Mouse (Mus musculus) forebrain, embryonic 14.5 days (tissue): ENCODE results near the gene 0610030E20Rik. TPM values are rescaled to one million over a fixed set of nuclear protein-coding genes. Genes with fewer than 3 reads are reported as not detected.

Source experiments
- ATAC-seq: fragments of 200-750 bp; cut with Nextera tagmentation; 2 replicates; pipeline ENCODE4 v1.8.0; 2017; ENCODE audit warnings: mild to moderate bottlenecking, moderate library complexity
- DNase-seq: peaks from one replicate; pipeline ENCODE4 v3.0.0-alpha.2; 2015; ENCODE audit warnings: low spot score
- H3K27ac ChIP-seq: fragments of 300-500 bp; sonication (generic); 2 replicates; pipeline ENCODE4 v1.5.1; 2014; ENCODE audit warnings: low read depth, mild to moderate bottlenecking, control low read depth, low read length, moderate library complexity
- H3K27me3 ChIP-seq: fragments of 300-500 bp; sonication (generic); replicated peaks from 2 replicates; pipeline ENCODE4 v1.6.1; 2014; ENCODE audit warnings: low read length, control low read depth, mixed read lengths; ENCODE audit not compliant: control insufficient read depth, insufficient read depth
- H3K36me3 ChIP-seq: fragments of 300-500 bp; sonication (generic); 2 replicates; pipeline ENCODE4 v1.6.1; 2014; ENCODE audit warnings: low read length, control low read depth; ENCODE audit not compliant: control insufficient read depth, insufficient read depth
- H3K4me1 ChIP-seq: fragments of 300-500 bp; sonication (generic); 2 replicates; pipeline ENCODE4 v1.6.1; 2014; ENCODE audit warnings: antibody characterized with exemption, low read length, control low read depth; ENCODE audit not compliant: control insufficient read depth, insufficient read depth
- H3K4me2 ChIP-seq: fragments of 300-500 bp; sonication (generic); 2 replicates; pipeline ENCODE4 v1.6.1; 2014; ENCODE audit warnings: mild to moderate bottlenecking, control low read depth, low read length
- H3K4me3 ChIP-seq: fragments of 300-500 bp; sonication (generic); 2 replicates; pipeline ENCODE4 v1.5.1; 2014; ENCODE audit warnings: low read depth, low read length, control low read depth
- H3K9ac ChIP-seq: fragments of 300-500 bp; sonication (generic); 2 replicates; pipeline ENCODE4 v1.6.1; 2014; ENCODE audit warnings: mild to moderate bottlenecking, low read length, control low read depth, moderate library complexity
- H3K9me3 ChIP-seq: fragments of 300-500 bp; sonication (generic); replicated peaks from 2 replicates; pipeline ENCODE4 v1.6.1; 2016; ENCODE audit warnings: low read length, control low read depth, mixed read lengths; ENCODE audit not compliant: control insufficient read depth
- WGBS: fragments of 180-500 bp; shearing (Covaris S2); extraction: QIAGEN DNeasy Blood & Tissue Kit; methylation state at CpG from one replicate; pipeline ENCODE4 v1.1.7; 2014; 5-methylcytosine and 5-hydroxymethylcytosine counted together
- polyA plus RNA-seq: library from polyadenylated mRNA; unstranded; fragments of >200 nt; fragmentation: Nextera tagmentation; extraction: Ambion mirVana; gene quantifications from 2 replicates; pipeline ENCODE4 v1.2.1, GENCODE M21; 2014

0610030E20Rik gene
- polyA plus RNA-seq, 1 experiment from 2014 or later: 12.0 TPM

DNA sequence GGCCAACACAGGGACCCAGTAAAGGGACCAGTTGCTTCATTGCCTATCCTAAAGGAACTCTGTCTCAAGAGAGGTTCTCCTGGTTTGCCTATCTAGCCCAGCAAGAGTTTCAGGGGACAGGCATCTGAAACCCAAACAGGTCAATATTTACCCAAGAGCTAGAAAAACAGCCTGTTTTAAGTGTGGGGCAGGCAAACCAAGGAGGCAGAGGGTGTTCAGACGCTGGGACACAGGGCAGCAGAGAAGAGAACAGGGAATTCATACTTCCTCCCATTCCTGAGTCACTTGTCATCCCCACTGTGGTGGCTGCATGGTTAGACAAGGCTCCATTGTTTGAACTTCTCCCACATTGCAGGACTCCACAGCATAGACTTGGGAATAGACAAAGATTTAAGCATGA lies 24.5 kb downstream of the 0610030E20Rik start:
- H3K27ac ChIP-seq: no peak overlapping the region
- H3K4me2 ChIP-seq: no peak overlapping the region
- H3K9me3 ChIP-seq: no peaks in the 10 kb centered on the region
- H3K9ac ChIP-seq: no peak overlapping the region
- ATAC-seq: no peak
- no peak overlapping the region for H3K4me3 ChIP-seq
- H3K27me3 ChIP-seq: no peaks in the 10 kb centered on the region
- no peaks in the 10 kb centered on the region for H3K36me3 ChIP-seq
- 21% methylated on average over 1 of the region's 1 CpGs for WGBS
- no peak for DNase-seq
- no peaks in the 10 kb centered on the region for H3K4me1 ChIP-seq

DNA sequence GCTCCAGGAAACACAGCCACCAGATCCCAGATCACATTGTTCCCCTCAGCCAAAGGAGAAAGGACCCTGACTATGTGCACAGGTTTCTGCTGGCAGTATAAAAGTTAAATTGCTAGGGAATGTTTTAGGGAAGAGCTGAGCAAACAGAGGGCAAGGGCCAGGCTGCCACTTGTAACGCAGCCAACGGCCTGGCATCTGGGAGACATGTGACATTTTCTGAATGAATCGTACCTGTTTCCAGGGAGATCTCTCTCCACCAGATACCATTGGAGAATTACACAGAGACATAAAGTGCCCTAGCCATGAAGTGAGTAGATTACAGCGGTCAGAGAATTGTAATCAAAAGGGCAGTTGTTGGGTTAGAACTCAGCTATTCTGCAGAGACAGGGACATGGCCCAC lies 26.1 kb downstream of the 0610030E20Rik start:
- ATAC-seq: no peak
- Histone ChIP-seq H3K4me2 (no peak overlapping the region), H3K4me1 (no peaks in the 10 kb centered on the region)

DNA sequence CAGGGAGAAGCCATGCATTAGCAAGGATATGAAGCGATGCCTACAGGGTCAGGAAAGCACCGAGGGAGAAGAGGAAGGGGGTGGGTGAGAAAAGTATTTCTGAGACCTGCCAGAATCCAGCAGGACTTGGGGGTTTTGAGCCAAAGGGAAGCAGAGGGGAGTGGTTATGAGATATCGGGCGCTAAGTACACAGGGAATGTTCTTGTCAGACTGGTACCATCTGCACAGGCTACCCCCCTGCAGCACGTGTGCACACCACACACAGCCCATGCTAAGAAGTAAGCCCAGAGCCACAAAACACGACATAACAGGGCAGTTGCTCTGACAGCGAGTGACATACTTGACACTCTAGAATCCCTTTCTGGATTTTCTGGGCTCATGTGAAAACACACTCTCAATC lies 27.1 kb downstream of the 0610030E20Rik start:
- H3K4me1 ChIP-seq: no peaks in the 10 kb centered on the region
- 73% methylated on average over 7 of the region's 7 CpGs for WGBS
- no peak overlapping the region for H3K4me3 ChIP-seq
- H3K9ac ChIP-seq: no peak overlapping the region
- H3K27me3 ChIP-seq: peaks cover under 1% of the 10 kb centered on the region
- no peaks in the 10 kb centered on the region for H3K36me3 ChIP-seq
- no peak for ATAC-seq
- no peak for DNase-seq
- no peaks in the 10 kb centered on the region for H3K9me3 ChIP-seq
- no peak overlapping the region for H3K4me2 ChIP-seq
- no peak overlapping the region for H3K27ac ChIP-seq

More for the DNA sequence above, 26.1 kb downstream of the 0610030E20Rik start:
- WGBS: 82% methylated on average over 4 of the region's 4 CpGs
- Histone ChIP-seq H3K36me3 (no peaks in the 10 kb centered on the region), H3K27me3 (no peaks in the 10 kb centered on the region), H3K9ac (no peak overlapping the region), H3K9me3 (no peaks in the 10 kb centered on the region), H3K27ac (no peak overlapping the region), H3K4me3 (no peak overlapping the region)
- no peak for DNase-seq

DNA sequence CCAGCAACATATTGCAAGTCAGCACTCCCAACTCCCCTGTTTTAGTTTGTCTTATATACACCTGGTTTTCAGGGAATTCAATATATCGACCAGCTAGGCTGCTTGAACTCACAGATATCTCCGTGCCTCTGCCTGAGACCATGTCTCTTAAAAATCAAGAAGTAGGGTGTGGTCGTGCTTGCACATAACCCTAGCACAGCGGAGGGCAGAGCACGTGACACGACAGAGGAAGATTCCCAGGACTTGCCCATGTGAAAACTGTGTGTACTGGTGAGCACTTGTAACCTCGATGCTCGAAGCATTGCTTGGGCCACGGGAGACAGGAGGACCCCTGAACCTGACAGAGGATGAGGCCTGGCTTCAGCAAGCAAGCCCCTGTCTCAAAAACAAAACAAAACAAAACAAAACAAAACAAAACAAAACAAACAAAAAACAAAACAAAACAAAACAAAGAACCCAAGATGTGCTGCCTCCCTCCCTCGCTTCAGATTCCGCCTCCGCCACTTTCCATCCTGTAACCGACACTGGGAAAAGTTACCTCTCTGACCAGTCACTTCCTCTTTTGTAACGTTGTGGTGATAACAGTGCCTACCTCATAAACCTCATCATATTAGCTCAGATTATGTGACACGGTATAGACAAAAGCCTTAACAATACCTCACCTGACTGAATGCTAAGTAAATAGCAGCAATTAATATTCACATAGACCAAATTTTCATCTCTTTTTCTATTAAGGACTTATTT lies 27.9 kb downstream of the 0610030E20Rik start:
- Histone ChIP-seq H3K27ac (no peak overlapping the region), H3K4me1 (no peaks in the 10 kb centered on the region)

DNA sequence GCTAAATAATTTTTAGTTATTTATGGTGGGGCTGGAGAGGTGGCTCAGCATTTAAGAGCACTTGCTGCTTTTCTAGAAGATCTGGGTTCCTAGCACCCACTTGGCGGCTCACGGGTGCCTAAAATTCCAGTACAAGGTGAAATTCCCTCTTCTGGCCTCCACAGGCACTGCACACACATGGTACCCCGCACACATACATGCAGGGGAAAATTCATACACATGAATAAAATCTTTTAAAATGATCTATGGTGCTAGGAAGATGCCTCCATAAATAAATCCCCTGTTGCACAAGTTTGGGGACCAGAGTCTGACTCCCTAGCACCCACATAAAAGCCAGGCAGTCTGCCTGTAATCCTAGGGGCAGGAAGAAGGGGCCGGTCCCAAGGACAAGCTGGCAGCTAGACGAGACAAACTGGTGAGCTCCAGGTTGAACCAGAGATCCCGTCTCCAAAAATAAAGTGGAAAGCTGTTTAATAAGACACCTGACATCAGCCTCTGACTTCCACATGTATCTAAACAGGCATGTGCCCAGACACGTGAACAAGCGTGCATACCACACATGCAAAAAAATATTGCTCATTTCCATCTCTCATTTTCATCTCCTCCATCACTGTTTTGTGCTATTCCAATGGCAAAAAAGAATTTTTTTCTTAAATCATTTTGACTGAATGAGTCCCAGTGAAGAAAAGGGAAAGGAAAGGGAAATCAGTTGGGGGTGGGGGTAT lies 31.6 kb downstream of the 0610030E20Rik start:
- no peak for DNase-seq
- H3K4me1 ChIP-seq: peaks cover 5% of the 10 kb centered on the region; the same call in 1 of the 2 replicates
- H3K27me3 ChIP-seq: peaks cover 19% of the 10 kb centered on the region
- H3K36me3 ChIP-seq: no peaks in the 10 kb centered on the region
- 88% methylated on average over 8 of the region's 8 CpGs for WGBS
- no peak for ATAC-seq
- no peak overlapping the region for H3K27ac ChIP-seq
- H3K9ac ChIP-seq: no peak overlapping the region
- no peak overlapping the region for H3K4me3 ChIP-seq
- H3K4me2 ChIP-seq: no peak overlapping the region
- no peaks in the 10 kb centered on the region for H3K9me3 ChIP-seq

More for the DNA sequence above, 27.9 kb downstream of the 0610030E20Rik start:
- no peak overlapping the region for H3K9ac ChIP-seq
- DNase-seq: no peak
- no peaks in the 10 kb centered on the region for H3K9me3 ChIP-seq
- WGBS: 86% methylated on average over 15 of the region's 15 CpGs
- H3K27me3 ChIP-seq: peaks cover 8% of the 10 kb centered on the region
- H3K4me2 ChIP-seq: no peak overlapping the region
- H3K4me3 ChIP-seq: no peak overlapping the region
- no peaks in the 10 kb centered on the region for H3K36me3 ChIP-seq
- no peak for ATAC-seq

DNA sequence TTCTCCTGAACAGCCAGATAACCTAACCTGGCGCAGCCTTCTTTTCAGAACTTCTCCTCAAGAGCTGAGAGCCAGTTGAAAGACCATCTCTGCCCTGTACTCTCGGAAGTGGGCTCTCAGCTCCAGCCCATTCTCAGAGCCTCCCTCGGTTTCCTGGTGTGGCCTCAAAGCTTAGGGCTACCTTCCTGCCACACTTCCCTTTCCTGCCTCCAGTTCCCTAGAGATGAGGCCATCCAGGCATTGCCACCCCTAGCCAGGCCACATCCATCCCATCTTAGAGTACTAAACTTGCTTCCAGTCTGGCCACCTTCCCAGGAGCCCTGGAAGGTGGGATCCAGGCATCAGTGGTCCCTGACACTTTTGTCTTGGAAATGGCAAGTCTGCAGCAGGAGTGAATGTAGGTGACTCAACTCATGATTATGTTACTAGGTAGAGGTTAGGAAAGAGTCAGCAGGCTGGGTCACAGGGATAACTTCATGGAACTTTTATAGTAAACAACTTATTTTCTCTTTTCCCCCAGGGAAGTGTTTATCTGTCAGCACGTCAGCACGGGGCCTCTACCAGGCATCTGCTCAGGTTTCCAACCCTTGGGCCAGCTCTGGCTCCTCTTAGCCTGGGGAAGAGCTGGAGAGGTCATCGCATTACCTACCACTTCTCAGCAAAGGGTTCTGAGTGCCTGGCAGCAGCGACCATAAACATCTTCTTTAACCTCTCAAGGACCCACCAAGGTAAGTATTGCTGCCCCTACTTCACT lies 32.4 kb downstream of the 0610030E20Rik start:
- DNase-seq (no peak), ATAC-seq (no peak)
- Histone ChIP-seq H3K27me3 (peaks cover 19% of the 10 kb centered on the region), H3K9ac (no peak overlapping the region; the same call in 1 of the 2 replicates), H3K4me1 (peaks cover 5% of the 10 kb centered on the region; the same call in 1 of the 2 replicates), H3K4me3 (peak overlapping the region; percentile 35), H3K4me2 (peak overlapping the region; percentile 56), H3K9me3 (no peaks in the 10 kb centered on the region), H3K27ac (no peak overlapping the region), H3K36me3 (no peaks in the 10 kb centered on the region)
- WGBS: 45% methylated on average over 7 of the region's 7 CpGs

DNA sequence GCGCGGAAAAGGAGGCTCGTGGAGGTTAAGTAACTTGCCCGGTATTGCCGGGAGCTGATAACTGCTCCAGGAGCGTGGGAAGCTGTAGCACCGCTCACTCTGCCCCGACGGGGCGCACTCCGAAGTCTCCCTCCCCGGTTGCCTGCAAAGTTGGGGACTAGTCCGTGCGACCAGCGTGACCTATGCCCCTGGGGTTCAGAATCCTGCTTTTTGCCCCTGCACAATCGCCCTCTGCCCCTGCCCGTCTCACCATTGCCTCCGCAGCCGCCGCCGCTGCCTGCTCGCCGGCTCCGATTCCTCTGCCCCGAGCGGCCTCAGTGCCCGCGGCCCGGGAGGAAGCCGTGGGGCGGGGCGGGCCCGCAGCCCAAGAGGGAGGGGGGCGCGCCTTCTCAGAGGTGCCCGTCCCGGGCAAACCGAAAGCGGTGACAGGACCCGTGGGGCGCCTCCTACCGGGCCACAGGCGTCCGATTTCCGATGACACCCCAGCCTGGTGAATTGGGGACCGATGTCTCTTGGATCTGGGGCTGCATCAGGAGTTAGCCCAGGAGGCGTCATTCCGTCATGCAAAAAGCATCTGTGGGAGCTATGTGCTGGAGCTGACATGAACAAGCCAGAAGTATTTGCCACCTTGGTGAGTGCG lies 33.1 kb downstream of the 0610030E20Rik start, which contains the start of gene Vamp5:
TSS of gene Vamp5 (minus strand) at position 338 of the 640 bp plus-strand sequence.
- peak within 1 kb of the TSS; percentile 35 for H3K4me3 ChIP-seq
- H3K4me1 ChIP-seq: peaks cover 5% of the 10 kb centered on the region; the same call in 1 of the 2 replicates
- 3% methylated on average over 45 of the region's 49 CpGs for WGBS
- H3K9me3 ChIP-seq: no peaks in the 10 kb centered on the region
- H3K36me3 ChIP-seq: no peaks in the 10 kb centered on the region
- no peak within 1 kb of the TSS for H3K27ac ChIP-seq
- ATAC-seq (peak; percentile 58), DNase-seq (peak; percentile 37)
- H3K27me3 ChIP-seq: peaks cover 19% of the 10 kb centered on the region
- H3K9ac ChIP-seq: peak within 1 kb of the TSS; percentile 58
- H3K4me2 ChIP-seq: peak within 1 kb of the TSS; percentile 56

DNA sequence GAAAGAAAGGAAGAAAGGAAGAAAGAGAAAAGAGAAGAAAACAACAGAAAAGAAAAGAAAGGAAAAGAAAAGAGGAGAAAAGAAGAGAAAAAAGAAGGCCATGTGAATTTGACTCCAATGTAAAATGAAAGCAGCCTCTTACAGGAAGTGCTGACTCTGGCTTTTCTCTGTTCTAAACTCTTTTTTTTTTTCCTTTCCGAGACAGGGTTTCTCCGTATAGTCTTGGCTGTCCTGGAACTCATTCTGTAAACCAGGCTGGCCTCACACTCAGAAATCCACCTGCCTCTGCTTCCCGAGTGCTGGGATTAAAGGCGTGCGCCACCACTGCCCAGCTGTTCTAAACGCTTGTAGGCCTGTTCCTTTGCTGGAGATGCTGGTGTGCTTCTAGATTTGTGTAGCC lies 35.4 kb downstream of the 0610030E20Rik start:
- Histone ChIP-seq H3K36me3 (no peaks in the 10 kb centered on the region), H3K4me2 (no peak overlapping the region), H3K27ac (no peak overlapping the region), H3K27me3 (peaks cover 19% of the 10 kb centered on the region), H3K4me3 (no peak overlapping the region), H3K9ac (no peak overlapping the region), H3K4me1 (peaks cover 5% of the 10 kb centered on the region; the same call in 1 of the 2 replicates), H3K9me3 (no peaks in the 10 kb centered on the region)
- DNase-seq (no peak), ATAC-seq (no peak)
- 81% methylated on average over 6 of the region's 6 CpGs for WGBS
